Mouse (Mus musculus): ENCODE data around the gene Ppm1n. TPM values are rescaled to one million over a fixed set of nuclear protein-coding genes. Genes with fewer than 3 reads are reported as not detected.

Gene Ppm1n
- polyA plus RNA-seq, 1 experiment from 2014 or later: 0.12 TPM

GRCm38 (mm10) chr7:19257390-19258022 lies 22.4 kb downstream of the Ppm1n start:
- Histone ChIP-seq H3K4me3 (ENCODE audit: low read depth, low read length) (no peak overlapping the region), H3K9ac (ENCODE audit: low read depth, low read length) (no peak overlapping the region), H3K4me2 (replicated peaks; ENCODE audit: low read depth) (peak overlapping the region; percentile 21; the same call in 1 of the 2 replicates), H3K27ac (ENCODE audit: low read depth, low read length) (peak overlapping the region; percentile 42), H3K27me3 (replicated peaks; ENCODE audit: control insufficient read depth, insufficient read depth, low read length) (no peaks in the 10 kb centered on the region), H3K36me3 (ENCODE audit: control insufficient read depth, insufficient read depth) (peaks cover 77% of the 10 kb centered on the region), H3K4me1 (replicated peaks; ENCODE audit: control insufficient read depth, insufficient read depth, low read length) (peaks cover 4% of the 10 kb centered on the region; the same call in 1 of the 2 replicates), H3K9me3 (ENCODE audit: control insufficient read depth) (no peaks in the 10 kb centered on the region)
- peak; percentile 84 for ATAC-seq
- 32% methylated on average over 11 of the region's 11 CpGs for WGBS
- no peak for TF ChIP-seq CTCF (IDR thresholded peaks at IDR 0.05; ENCODE audit: low read depth)

DNA sequence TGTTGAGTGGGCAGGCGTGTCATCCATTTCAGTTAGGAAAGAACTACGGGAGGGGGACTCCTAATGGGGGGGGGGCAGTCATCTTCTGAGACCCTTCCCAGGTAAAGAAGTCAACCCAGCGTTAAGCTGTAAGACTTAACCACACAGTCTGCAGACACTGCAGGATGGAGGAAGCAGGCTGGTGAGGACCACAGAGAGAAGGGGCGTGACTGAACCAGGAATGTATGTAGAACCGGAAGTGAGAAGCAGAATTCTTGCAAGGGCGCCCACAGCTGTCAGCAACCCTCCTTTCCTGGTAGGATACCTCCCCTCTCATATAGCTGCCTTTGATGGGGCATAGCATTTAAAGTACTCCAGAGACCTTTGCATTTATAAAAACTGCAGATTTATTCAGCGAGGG lies 23.3 kb downstream of the Ppm1n start:
- Histone ChIP-seq H3K36me3 (ENCODE audit: control insufficient read depth, insufficient read depth) (peaks cover 67% of the 10 kb centered on the region), H3K4me2 (replicated peaks; ENCODE audit: low read depth) (no peak overlapping the region), H3K4me3 (ENCODE audit: low read depth, low read length) (no peak overlapping the region), H3K4me1 (replicated peaks; ENCODE audit: control insufficient read depth, insufficient read depth, low read length) (peaks cover 4% of the 10 kb centered on the region; the same call in 1 of the 2 replicates), H3K9ac (ENCODE audit: low read depth, low read length) (no peak overlapping the region), H3K27me3 (replicated peaks; ENCODE audit: control insufficient read depth, insufficient read depth, low read length) (no peaks in the 10 kb centered on the region), H3K9me3 (ENCODE audit: control insufficient read depth) (no peaks in the 10 kb centered on the region), H3K27ac (ENCODE audit: low read depth, low read length) (no peak overlapping the region)
- ATAC-seq: no peak
- no peak for TF ChIP-seq CTCF (IDR thresholded peaks at IDR 0.05; ENCODE audit: low read depth)
- 73% methylated on average over 7 of the region's 7 CpGs for WGBS

DNA sequence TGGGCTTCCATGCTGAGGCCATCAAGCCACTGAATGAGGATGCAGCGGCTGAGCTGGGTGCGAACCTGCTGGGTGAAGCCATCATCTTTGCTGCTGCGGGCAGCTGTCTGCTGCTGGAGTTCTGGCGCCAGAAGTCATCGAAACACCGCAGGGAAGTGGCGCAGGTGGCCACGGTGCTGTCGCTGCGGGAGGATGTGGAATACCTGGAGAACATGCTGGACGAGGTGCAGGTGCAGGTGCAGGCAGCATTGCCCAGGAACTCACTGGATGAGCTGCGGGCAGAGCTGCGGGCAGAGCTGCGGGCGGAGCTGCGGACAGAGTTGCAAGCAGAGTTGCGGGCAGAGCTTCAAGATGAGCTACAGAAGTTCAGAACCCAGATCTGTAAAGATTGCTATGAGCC lies 24.5 kb downstream of the Ppm1n start:
- H3K27ac ChIP-seq (ENCODE audit: low read depth, low read length): no peak overlapping the region
- ATAC-seq: no peak
- H3K36me3 ChIP-seq (ENCODE audit: control insufficient read depth, insufficient read depth): peaks cover 56% of the 10 kb centered on the region
- H3K4me3 ChIP-seq (ENCODE audit: low read depth, low read length): no peak overlapping the region
- no peak for TF ChIP-seq CTCF (IDR thresholded peaks at IDR 0.05; ENCODE audit: low read depth)
- no peak overlapping the region for H3K9ac ChIP-seq (ENCODE audit: low read depth, low read length)
- no peaks in the 10 kb centered on the region for H3K27me3 ChIP-seq (replicated peaks; ENCODE audit: control insufficient read depth, insufficient read depth, low read length)
- no peak overlapping the region for H3K4me2 ChIP-seq (replicated peaks; ENCODE audit: low read depth)
- H3K9me3 ChIP-seq (ENCODE audit: control insufficient read depth): no peaks in the 10 kb centered on the region
- peaks cover 4% of the 10 kb centered on the region; the same call in 1 of the 2 replicates for H3K4me1 ChIP-seq (replicated peaks; ENCODE audit: control insufficient read depth, insufficient read depth, low read length)
- WGBS: 84% methylated on average over 17 of the region's 17 CpGs

DNA sequence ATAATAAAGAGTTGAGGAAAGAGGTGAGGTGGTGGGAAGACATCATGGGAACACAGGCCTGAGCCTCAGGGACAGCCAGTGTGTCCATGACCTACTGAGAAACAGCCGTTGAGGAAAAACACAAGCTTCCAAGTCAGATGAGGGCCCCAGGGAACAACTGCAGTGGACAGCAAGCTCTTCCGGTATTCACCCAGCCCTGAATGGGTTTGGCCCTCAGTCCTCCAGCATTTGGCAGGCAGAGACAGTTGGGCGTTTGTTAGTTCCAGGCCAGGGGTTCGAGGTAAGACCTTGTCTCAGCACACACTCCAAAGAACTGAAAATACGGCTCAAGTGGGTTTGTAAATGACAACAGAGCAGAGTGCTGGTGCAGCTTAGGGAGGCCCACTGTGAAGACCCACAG lies 26.4 kb downstream of the Ppm1n start:
- 71% methylated on average over 5 of the region's 5 CpGs for WGBS
- H3K4me3 ChIP-seq (ENCODE audit: low read depth, low read length): no peak overlapping the region
- H3K36me3 ChIP-seq (ENCODE audit: control insufficient read depth, insufficient read depth): peaks cover 36% of the 10 kb centered on the region
- no peak for TF ChIP-seq CTCF (IDR thresholded peaks at IDR 0.05; ENCODE audit: low read depth)
- H3K27ac ChIP-seq (ENCODE audit: low read depth, low read length): peak overlapping the region; percentile 36
- H3K9ac ChIP-seq (ENCODE audit: low read depth, low read length): no peak overlapping the region
- ATAC-seq: no peak
- peaks cover 10% of the 10 kb centered on the region; the same call in 1 of the 2 replicates for H3K4me1 ChIP-seq (replicated peaks; ENCODE audit: control insufficient read depth, insufficient read depth, low read length)
- H3K9me3 ChIP-seq (ENCODE audit: control insufficient read depth): no peaks in the 10 kb centered on the region
- H3K4me2 ChIP-seq (replicated peaks; ENCODE audit: low read depth): no peak overlapping the region
- no peaks in the 10 kb centered on the region for H3K27me3 ChIP-seq (replicated peaks; ENCODE audit: control insufficient read depth, insufficient read depth, low read length)

GRCm38 (mm10) chr7:19252078-19252477 lies 27.8 kb downstream of the Ppm1n start:
- WGBS: 42% methylated on average over 4 of the region's 4 CpGs
- H3K27ac ChIP-seq (ENCODE audit: low read depth, low read length): 0 out of 2 replicates have a peak overlapping the region, but pooled peaks have one; percentile 16
- peak; percentile 79 for ATAC-seq
- no peak overlapping the region for H3K9ac ChIP-seq (ENCODE audit: low read depth, low read length)
- peaks cover 22% of the 10 kb centered on the region for H3K36me3 ChIP-seq (ENCODE audit: control insufficient read depth, insufficient read depth)
- no peaks in the 10 kb centered on the region for H3K9me3 ChIP-seq (ENCODE audit: control insufficient read depth)
- H3K27me3 ChIP-seq (replicated peaks; ENCODE audit: control insufficient read depth, insufficient read depth, low read length): no peaks in the 10 kb centered on the region
- 0 out of 2 replicates have a peak, but pooled peaks cover 6% of the 10 kb centered on the region for H3K4me1 ChIP-seq (replicated peaks; ENCODE audit: control insufficient read depth, insufficient read depth, low read length)
- no peak for TF ChIP-seq CTCF (IDR thresholded peaks at IDR 0.05; ENCODE audit: low read depth)
- no peak overlapping the region for H3K4me3 ChIP-seq (ENCODE audit: low read depth, low read length)
- H3K4me2 ChIP-seq (replicated peaks; ENCODE audit: low read depth): no peak overlapping the region

DNA sequence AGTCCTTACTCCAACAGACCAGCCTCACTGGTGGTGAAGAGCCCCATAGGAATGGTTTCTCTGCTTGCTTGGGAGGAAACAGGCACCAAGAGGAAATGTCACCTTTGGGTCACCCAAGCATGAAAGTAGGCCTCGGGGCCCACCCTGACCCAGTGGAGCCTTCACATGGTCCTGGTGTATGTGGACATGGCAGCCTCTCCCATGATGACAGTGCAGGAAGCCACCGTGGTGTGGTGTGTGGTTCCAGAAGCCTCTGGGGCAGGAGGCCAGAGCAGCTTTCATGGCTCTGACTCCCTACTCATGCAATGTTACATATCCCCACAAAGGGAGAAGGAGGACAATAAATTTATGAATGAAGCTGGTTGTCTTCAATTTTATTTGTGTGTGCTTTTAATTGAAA lies 32.4 kb downstream of the Ppm1n start:
- Histone ChIP-seq H3K4me1 (replicated peaks; ENCODE audit: control insufficient read depth, insufficient read depth, low read length) (peaks cover 6% of the 10 kb centered on the region; the same call in 1 of the 2 replicates), H3K4me3 (ENCODE audit: low read depth, low read length) (no peak overlapping the region), H3K27me3 (replicated peaks; ENCODE audit: control insufficient read depth, insufficient read depth, low read length) (no peaks in the 10 kb centered on the region), H3K4me2 (replicated peaks; ENCODE audit: low read depth) (no peak overlapping the region), H3K27ac (ENCODE audit: low read depth, low read length) (no peak overlapping the region), H3K9me3 (ENCODE audit: control insufficient read depth) (no peaks in the 10 kb centered on the region), H3K36me3 (ENCODE audit: control insufficient read depth, insufficient read depth) (peaks cover 16% of the 10 kb centered on the region; the same call in 1 of the 2 replicates), H3K9ac (ENCODE audit: low read depth, low read length) (no peak overlapping the region)
- ATAC-seq: no peak
- no peak for TF ChIP-seq CTCF (IDR thresholded peaks at IDR 0.05; ENCODE audit: low read depth)
- 93% methylated on average over 2 of the region's 2 CpGs for WGBS

Data from intestine, postnatal 0 days (tissue).